Comparison of ENCODE assay signal across 10 mouse cellular contexts in the genomic region with DNA sequence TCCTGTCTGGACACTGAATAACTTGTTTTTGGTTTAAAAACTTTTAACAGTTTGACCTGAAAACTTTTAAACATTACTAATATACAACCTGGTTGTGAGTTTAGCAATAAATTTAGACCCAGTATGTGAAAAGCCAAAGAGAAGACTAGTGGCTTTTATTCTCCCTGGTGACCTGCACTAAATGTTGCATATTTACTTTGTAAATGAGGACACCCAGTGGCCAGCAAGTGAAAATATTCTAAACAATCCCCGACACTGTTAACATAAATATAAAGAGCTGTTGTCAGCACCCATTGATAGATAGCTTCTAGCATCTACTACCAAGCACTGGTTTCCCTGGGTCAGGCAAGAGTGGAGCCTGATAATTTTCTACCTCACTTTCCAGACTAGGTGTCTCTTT.
DNase-seq lines count a peak whose midpoint lies in the region; ATAC-seq and TF ChIP-seq lines count a peak whose summit lies in the region.
"Had no signal": no experiment of that assay in that cellular context is flagged by ENCODE, and none has a peak within 500 bp of the region (broad histone marks: within the 10 kb centered on the region; RNA-seq: fewer than 3 reads in every experiment).

No protein-coding gene starts in this region.

- no peak for TF ChIP-seq EP300 in stomach, postnatal 0 days (optimal IDR thresholded peaks at IDR 0.05)

- no peak overlapping the region for H3K9ac ChIP-seq in hindbrain, embryonic 13.5 days
- H3K9ac ChIP-seq in hindbrain, embryonic 12.5 days: no peak overlapping the region
- H3K9ac ChIP-seq in stomach, postnatal 0 days (ENCODE audit: low read length): no peak overlapping the region
- H3K9ac ChIP-seq: liver, embryonic 15.5 days; neural tube, embryonic 13.5 days had no signal

- no peaks in the 10 kb centered on the region for H3K9me3 ChIP-seq in hindbrain, embryonic 13.5 days
- H3K9me3 ChIP-seq in hindbrain, embryonic 12.5 days (replicated peaks): no peaks in the 10 kb centered on the region
- no peaks in the 10 kb centered on the region for H3K9me3 ChIP-seq in stomach, postnatal 0 days (ENCODE audit: control insufficient read depth, low read length)
- H3K9me3 ChIP-seq: liver, embryonic 15.5 days; neural tube, embryonic 13.5 days had no signal

- ATAC-seq in hindbrain, embryonic 13.5 days (ENCODE audit: low FRiP score): 0 out of 2 replicates have a peak, but pooled peaks have one; percentile 43
- ATAC-seq in hindbrain, embryonic 12.5 days (ENCODE audit: low FRiP score): no peak
- no peak for ATAC-seq in stomach, postnatal 0 days (ENCODE audit: low FRiP score, low TSS enrichment)
- ATAC-seq in monocyte, adult 5-6 weeks (replicated peaks; ENCODE audit: insufficient number of reproducible peaks, low FRiP score, low TSS enrichment, poor library complexity, severe bottlenecking): no peak

- no peaks in the 10 kb centered on the region for H3K27me3 ChIP-seq in hindbrain, embryonic 13.5 days
- H3K27me3 ChIP-seq in hindbrain, embryonic 12.5 days: no peaks in the 10 kb centered on the region
- H3K27me3 ChIP-seq in stomach, postnatal 0 days (ENCODE audit: control insufficient read depth, insufficient read depth, low read length): no peaks in the 10 kb centered on the region
- H3K27me3 ChIP-seq: liver, embryonic 15.5 days; neural tube, embryonic 13.5 days had no signal

- TF ChIP-seq POLR2A in embryonic fibroblast, embryonic 13.5 days (IDR thresholded peaks at IDR 0.05; ENCODE audit: low read depth, low read length): no peak

- peak; percentile 28 for DNase-seq in thymus, postnatal 0 days (ENCODE audit: low spot score)
- no peak for DNase-seq in thymus, postnatal 36 days
- no peak for DNase-seq in stomach, postnatal 0 days (ENCODE audit: low spot score)
- no peak for DNase-seq in spleen, postnatal 36 days (ENCODE audit: low spot score in 2 of 2)

- no peak for TF ChIP-seq CTCF in embryonic fibroblast, embryonic 13.5 days (IDR thresholded peaks at IDR 0.05; ENCODE audit: borderline replicate concordance, insufficient read depth, low read length)
- peak; percentile 69 for TF ChIP-seq CTCF in stomach, postnatal 0 days (IDR thresholded peaks at IDR 0.05; ENCODE audit: low read depth)

- whole genome bisulfite sequencing in hindbrain, embryonic 13.5 days: 3% methylated on average over 1 of the region's 1 CpGs
- WGBS in hindbrain, embryonic 12.5 days: 17% methylated on average over 1 of the region's 1 CpGs
- 5% methylated on average over 1 of the region's 1 CpGs for WGBS in stomach, postnatal 0 days

- H3K27ac ChIP-seq in hindbrain, embryonic 13.5 days: no peak overlapping the region
- H3K27ac ChIP-seq in hindbrain, embryonic 12.5 days: no peak overlapping the region
- H3K27ac ChIP-seq in embryonic fibroblast, embryonic 13.5 days (ENCODE audit: insufficient read depth, low read length): 0 out of 2 replicates have a peak overlapping the region, but pooled peaks have one; percentile 47
- no peak overlapping the region for H3K27ac ChIP-seq in stomach, postnatal 0 days (replicated peaks)
- H3K27ac ChIP-seq: liver, embryonic 15.5 days; neural tube, embryonic 13.5 days had no signal

- peaks cover 12% of the 10 kb centered on the region for H3K36me3 ChIP-seq in hindbrain, embryonic 13.5 days
- 0 out of 2 replicates have a peak, but pooled peaks cover 3% of the 10 kb centered on the region for H3K36me3 ChIP-seq in hindbrain, embryonic 12.5 days
- H3K36me3 ChIP-seq in stomach, postnatal 0 days (ENCODE audit: control insufficient read depth, insufficient read depth, low read length): no peaks in the 10 kb centered on the region
- H3K36me3 ChIP-seq: liver, embryonic 15.5 days had no signal

- peaks cover 8% of the 10 kb centered on the region; the same call in 1 of the 2 replicates for H3K4me1 ChIP-seq in hindbrain, embryonic 13.5 days (replicated peaks)
- no peaks in the 10 kb centered on the region for H3K4me1 ChIP-seq in hindbrain, embryonic 12.5 days
- peaks cover 8% of the 10 kb centered on the region for H3K4me1 ChIP-seq in embryonic fibroblast, embryonic 13.5 days (ENCODE audit: control insufficient read depth, insufficient read depth, low read length)
- no peaks in the 10 kb centered on the region for H3K4me1 ChIP-seq in stomach, postnatal 0 days (replicated peaks; ENCODE audit: control insufficient read depth, insufficient read depth)
- H3K4me1 ChIP-seq: liver, embryonic 15.5 days had no signal

- H3K4me3 ChIP-seq in hindbrain, embryonic 13.5 days: no peak overlapping the region
- no peak overlapping the region for H3K4me3 ChIP-seq in hindbrain, embryonic 12.5 days
- H3K4me3 ChIP-seq in embryonic fibroblast, embryonic 13.5 days (ENCODE audit: insufficient read depth, low read length): no peak overlapping the region
- H3K4me3 ChIP-seq in stomach, postnatal 0 days (ENCODE audit: low read depth, low read length): no peak overlapping the region
- H3K4me3 ChIP-seq: liver, embryonic 15.5 days; neural tube, embryonic 13.5 days had no signal

- no peak overlapping the region for H3K4me2 ChIP-seq in hindbrain, embryonic 13.5 days
- H3K4me2 ChIP-seq in hindbrain, embryonic 12.5 days (replicated peaks): no peak overlapping the region
- no peak overlapping the region for H3K4me2 ChIP-seq in stomach, postnatal 0 days (replicated peaks; ENCODE audit: low read depth)
- H3K4me2 ChIP-seq: liver, embryonic 15.5 days; neural tube, embryonic 13.5 days had no signal
